Mouse (Mus musculus) ES-E14 (cell line): ENCODE results near the gene Actr1a.

Experiments used
- HCFC1 ChIP-seq: IDR thresholded peaks from 2 replicates; pipeline ENCODE4 v1.6.1; 2012; ENCODE audit warnings: low read length, inconsistent platforms, borderline replicate concordance; ENCODE audit not compliant: insufficient read depth
- MAFK ChIP-seq: IDR thresholded peaks from 2 replicates; pipeline ENCODE4 v1.6.1; 2014; ENCODE audit warnings: mild to moderate bottlenecking, low read depth, low read length, inconsistent platforms; ENCODE audit not compliant: insufficient read depth
- ZC3H11A ChIP-seq: IDR thresholded peaks from 2 replicates; pipeline ENCODE4 v1.6.1; 2012; ENCODE audit warnings: low read depth, mild to moderate bottlenecking, inconsistent platforms, low read length, borderline replicate concordance
- ZNF384 ChIP-seq: IDR thresholded peaks from 2 replicates; pipeline ENCODE4 v1.6.1; 2012; ENCODE audit warnings: low read depth, low read length, inconsistent platforms

DNA sequence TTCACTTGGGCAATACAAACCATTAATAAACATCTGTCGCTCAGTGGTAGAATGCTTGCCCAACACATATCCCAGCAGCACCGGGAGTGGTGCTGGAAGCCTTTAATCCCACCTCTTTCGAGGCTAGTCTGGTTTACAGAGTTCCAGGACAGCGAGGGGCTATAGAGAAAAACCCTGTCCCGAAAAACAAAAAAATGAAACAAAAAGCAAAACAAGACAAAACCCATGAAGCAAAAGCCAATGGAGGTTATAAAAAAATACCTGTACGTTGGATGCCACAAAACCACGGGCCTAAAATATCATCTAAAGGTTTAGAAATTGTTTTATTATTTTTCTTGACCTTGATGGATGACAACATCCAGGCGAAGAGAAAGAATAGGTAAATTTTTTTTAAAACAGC is 561 bp upstream of the Actr1a start:
- TF ChIP-seq ZC3H11A: no peak
- no peak for TF ChIP-seq HCFC1
- TF ChIP-seq MAFK: no peak
- no peak for TF ChIP-seq ZNF384
